Mouse (Mus musculus): ENCODE results near the gene Psmb10. TPM values are rescaled to one million over a fixed set of nuclear protein-coding genes. Genes with fewer than 3 reads are reported as not detected.

The Psmb10 gene
- polyA plus RNA-seq, 2 experiments from 2014 or later, result 339 to 391 TPM

- peak; percentile 48 for ATAC-seq
Measured at GRCm38 (mm10) chr8:105936866-105937475, 1.3 kb downstream of the Psmb10 start.

- no peak for ATAC-seq
Measured at GRCm38 (mm10) chr8:105935863-105936603, 2.2 kb downstream of the Psmb10 start.

GRCm38 (mm10) chr8:105935105-105935504 lies 3.1 kb downstream of the Psmb10 start:
- ATAC-seq, result no peak

GRCm38 (mm10) chr8:105933762-105934161 lies 4.5 kb downstream of the Psmb10 start, which contains the start of gene Ctrl:
Ctrl (minus strand) TSS chr8:105933862.
- ATAC-seq, result no peak

- ATAC-seq, result no peak
Measured at GRCm38 (mm10) chr8:105932525-105932924, 5.7 kb downstream of the Psmb10 start.

DNA sequence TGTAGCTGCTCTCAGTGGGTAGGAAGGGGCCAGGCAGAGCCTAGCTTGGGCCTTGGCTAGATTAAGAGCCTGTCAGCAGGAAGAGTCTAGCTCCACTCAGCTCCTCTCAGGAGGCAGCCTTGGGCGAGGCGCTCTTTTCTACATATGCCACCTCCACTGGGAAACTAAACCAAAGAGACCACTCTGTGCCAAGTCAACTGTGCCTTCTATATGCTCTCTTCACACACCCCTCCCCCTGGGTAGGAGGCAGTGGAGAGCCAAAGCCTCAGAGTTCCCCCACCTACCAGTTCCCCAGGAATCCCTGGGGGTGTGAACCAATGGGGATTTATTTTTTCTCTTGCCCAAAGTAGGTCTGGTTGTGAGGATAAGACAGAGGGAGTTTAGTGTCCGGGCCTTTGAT lies 7.0 kb downstream of the Psmb10 start:
- no peak for ATAC-seq

GRCm38 (mm10) chr8:105930602-105931001 lies 7.6 kb downstream of the Psmb10 start:
- ATAC-seq, result peak; percentile 91

DNA sequence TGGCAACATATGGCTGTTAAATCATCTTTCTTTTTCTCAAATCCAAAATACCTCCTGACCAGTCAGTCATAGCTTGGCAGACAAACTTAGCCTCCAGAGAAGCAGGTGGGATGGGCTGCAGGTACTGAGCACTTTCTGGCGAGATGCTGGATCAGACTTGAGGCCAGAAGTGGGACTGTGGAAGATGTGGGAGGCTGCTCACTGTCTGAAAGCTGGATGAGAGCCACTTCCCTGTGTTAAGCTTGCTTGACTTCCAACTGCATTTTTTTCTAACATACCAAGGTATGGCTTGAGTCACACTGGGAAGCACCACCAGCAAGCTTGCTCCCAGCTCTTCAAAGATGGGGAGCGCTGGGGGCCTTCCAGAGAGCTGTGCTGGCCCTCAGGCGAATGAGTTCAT lies 13.1 kb downstream of the Psmb10 start:
- no peak for ATAC-seq

DNA sequence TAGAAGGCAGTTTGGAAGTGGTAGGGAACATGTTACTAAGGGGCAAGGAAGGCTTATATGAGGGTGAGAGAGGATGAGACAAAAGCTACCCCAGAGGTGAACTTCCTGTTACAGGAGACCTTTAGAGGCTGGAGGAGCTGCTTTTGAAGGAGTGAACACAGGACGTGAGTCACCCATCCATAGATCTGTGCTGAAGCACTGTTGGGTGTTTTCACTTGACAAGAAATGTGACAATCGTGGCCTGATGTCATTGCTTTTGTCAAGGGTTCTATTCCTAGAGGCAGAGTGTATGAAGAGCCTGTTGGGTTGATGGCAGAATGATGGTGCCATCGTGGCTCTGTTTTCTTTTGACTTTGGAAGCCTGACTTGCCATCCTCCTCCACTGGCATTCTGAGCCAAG lies 18.9 kb downstream of the Psmb10 start:
- peak; percentile 96 for ATAC-seq

DNA sequence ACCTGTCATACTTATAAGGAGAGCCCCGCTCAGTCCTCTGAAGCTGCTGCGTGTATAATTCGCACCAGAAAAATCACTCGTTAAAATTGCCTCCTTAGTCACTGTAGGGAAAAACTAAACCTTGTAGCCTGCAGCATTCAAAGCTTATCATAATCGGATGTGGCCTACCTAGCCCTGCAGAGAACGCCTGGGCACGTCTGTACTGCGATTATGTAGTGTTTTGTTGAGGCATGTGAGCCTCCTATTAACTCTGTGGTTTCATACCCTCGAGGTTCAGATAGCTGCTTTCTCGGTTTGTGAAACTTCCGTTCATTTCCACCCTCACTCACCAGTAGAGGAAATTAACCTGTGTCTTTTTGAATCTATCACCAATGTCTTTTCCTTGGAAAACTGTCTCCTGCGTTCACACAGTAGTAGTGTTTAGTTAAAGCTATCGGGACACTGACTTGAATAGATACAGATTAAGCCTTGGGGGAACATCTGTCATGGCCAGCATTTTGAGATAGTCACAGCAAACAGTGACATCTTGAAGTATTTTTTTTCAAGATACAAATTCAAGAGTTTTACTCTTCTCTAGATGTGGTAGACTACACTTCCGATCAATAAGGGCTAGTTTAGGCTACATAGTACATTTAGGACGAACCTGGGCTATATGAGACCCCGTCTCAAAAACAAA lies 37.2 kb downstream of the Psmb10 start:
- ATAC-seq, result peak; percentile 74

GRCm38 (mm10) chr8:105900180-105900940 lies 37.9 kb downstream of the Psmb10 start, which contains the start of gene Pskh1:
Pskh1 (plus strand) TSS chr8:105900441.
- peak; percentile 91 for ATAC-seq

DNA sequence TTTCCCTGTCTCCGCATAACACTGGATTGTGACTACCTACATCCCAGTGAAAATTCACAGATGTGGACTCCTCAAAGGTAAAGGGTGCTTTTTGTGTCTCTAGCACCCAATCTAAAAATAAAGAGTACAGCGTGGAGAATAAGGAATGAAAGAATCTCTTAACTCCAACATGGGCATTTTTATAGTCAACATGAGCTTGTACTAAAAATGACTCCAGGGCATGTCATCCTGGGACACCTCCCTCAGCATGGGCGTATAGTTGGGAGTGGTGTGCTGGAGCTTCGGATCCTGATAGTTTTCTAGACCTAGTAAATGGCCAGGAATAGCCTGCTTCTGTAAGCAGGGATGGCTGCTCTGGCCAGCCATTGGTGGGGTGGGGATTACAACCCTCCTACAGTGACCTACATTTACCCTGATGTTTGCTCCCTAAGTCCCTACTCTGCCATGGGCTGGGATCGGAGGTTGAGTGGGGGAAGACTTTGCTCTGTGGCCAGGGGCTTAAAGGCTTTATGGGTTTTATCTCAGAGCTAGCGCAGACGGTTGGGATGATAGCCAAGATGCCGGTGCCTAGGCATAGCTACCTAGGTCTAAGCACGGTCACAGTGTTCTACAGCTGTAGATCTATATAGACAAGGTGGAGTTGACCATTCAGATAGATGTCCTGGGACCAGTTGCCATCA lies 40.3 kb downstream of the Psmb10 start:
- ATAC-seq, result no peak

- ATAC-seq, result no peak
Measured at GRCm38 (mm10) chr8:105893339-105893738, 44.9 kb downstream of the Psmb10 start, which contains the start of gene Nrn1l. Nrn1l (plus strand) TSS chr8:105893567.

DNA sequence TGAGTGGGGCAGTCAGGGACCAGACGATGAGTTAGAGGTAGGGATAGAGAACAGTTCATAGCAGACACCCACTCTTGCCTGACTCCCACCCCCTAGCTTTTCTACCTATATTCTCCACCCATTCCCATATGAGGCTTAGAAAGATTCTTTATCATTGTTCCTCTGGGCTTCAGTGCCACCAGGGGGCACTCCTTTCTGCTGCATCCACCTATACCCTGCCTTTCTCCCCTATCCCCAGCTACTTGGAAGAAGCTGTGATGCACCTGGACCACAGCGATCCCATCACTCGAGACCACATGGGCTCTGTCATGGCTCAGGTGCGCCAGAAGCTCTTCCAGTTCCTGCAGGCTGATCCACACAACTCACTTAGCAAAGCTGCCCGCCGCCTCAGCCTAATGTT lies 45.8 kb downstream of the Psmb10 start:
- ATAC-seq, result peak; percentile 49

GRCm38 (mm10) chr8:105890870-105891269 lies 47.4 kb downstream of the Psmb10 start:
- no peak for ATAC-seq

GRCm38 (mm10) chr8:105889756-105890465 lies 48.3 kb downstream of the Psmb10 start:
- no peak for ATAC-seq

Other genes with a start within 250 kb of the Psmb10 start
- gene Acd, start 237.3 kb downstream of the Psmb10 start, polyA plus RNA-seq (2017; shearing (Covaris generic)), result 100 to 1,000 TPM in 1 of 2 experiments, 10 to 100 TPM in 1; 70.0 to 102 TPM
- 10 to 100 TPM; 10.1 to 13.9 TPM for gene Pard6a, start 237.3 kb downstream of the Psmb10 start, polyA plus RNA-seq (2017; shearing (Covaris generic))
- not detected for gene 4933405L10Rik, start 230.8 kb downstream of the Psmb10 start, polyA plus RNA-seq (2017; shearing (Covaris generic))
- 1 to 10 TPM; 2.7 to 2.8 TPM for gene Enkd1, start 230.2 kb downstream of the Psmb10 start, polyA plus RNA-seq (2017; shearing (Covaris generic))
- gene Gfod2, start 179.8 kb downstream of the Psmb10 start, polyA plus RNA-seq (2017; shearing (Covaris generic)), result 1 to 10 TPM; 2.6 to 3.7 TPM
- gene Ranbp10, start 111.1 kb downstream of the Psmb10 start, polyA plus RNA-seq (2017; shearing (Covaris generic)), result 1 to 10 TPM; 7.6 to 10.0 TPM
- gene Tsnaxip1, start 110.7 kb downstream of the Psmb10 start, polyA plus RNA-seq (2017; shearing (Covaris generic)), result under 1 TPM in 1 of 2 experiments, not detected in 1; 0.19 TPM
- gene Cenpt, start 85.2 kb downstream of the Psmb10 start, polyA plus RNA-seq (2017; shearing (Covaris generic)), result 10 to 100 TPM; 14.1 to 23.3 TPM
- 1 to 10 TPM; 4.5 to 6.0 TPM for gene Thap11, start 83.3 kb downstream of the Psmb10 start, polyA plus RNA-seq (2017; shearing (Covaris generic))
- gene Nutf2, start 77.9 kb downstream of the Psmb10 start, polyA plus RNA-seq (2017; shearing (Covaris generic)), result 10 to 100 TPM in 1 of 2 experiments, 1 to 10 TPM in 1; 9.9 to 48.7 TPM
- gene Edc4, start 57.6 kb downstream of the Psmb10 start, polyA plus RNA-seq (2017; shearing (Covaris generic)), result 10 to 100 TPM; 30.2 to 66.0 TPM
- gene Nrn1l, start 44.9 kb downstream of the Psmb10 start, polyA plus RNA-seq (2017; shearing (Covaris generic)), result 1 to 10 TPM in 1 of 2 experiments, not detected in 1; 1.5 TPM
- 10 to 100 TPM; 10.6 to 18.1 TPM for gene Pskh1, start 38.0 kb downstream of the Psmb10 start, polyA plus RNA-seq (2017; shearing (Covaris generic))
- 1 to 10 TPM; 1.6 to 3.6 TPM for gene Ctrl, start 4.6 kb downstream of the Psmb10 start, polyA plus RNA-seq (2017; shearing (Covaris generic))
- gene Lcat, start 4.9 kb upstream of the Psmb10 start, polyA plus RNA-seq (2017; shearing (Covaris generic)), result under 1 TPM in 1 of 2 experiments, not detected in 1; 0.40 TPM
- gene Slc12a4, start 27.7 kb upstream of the Psmb10 start, polyA plus RNA-seq (2017; shearing (Covaris generic)), result 1 to 10 TPM; 4.5 to 7.2 TPM
- not detected for gene Dpep3, start 41.0 kb upstream of the Psmb10 start, polyA plus RNA-seq (2017; shearing (Covaris generic))
- 10 to 100 TPM; 24.3 to 30.5 TPM for gene Dus2, start 52.9 kb upstream of the Psmb10 start, polyA plus RNA-seq (2017; shearing (Covaris generic))
- not detected for gene Dpep2nb, start 67.5 kb upstream of the Psmb10 start, polyA plus RNA-seq (2017; shearing (Covaris generic))
- gene Ddx28, start 73.4 kb upstream of the Psmb10 start, polyA plus RNA-seq (2017; shearing (Covaris generic)), result 10 to 100 TPM in 1 of 2 experiments, 1 to 10 TPM in 1; 8.4 to 13.2 TPM
- gene Nfatc3, start 120.4 kb upstream of the Psmb10 start, polyA plus RNA-seq (2017; shearing (Covaris generic)), result 10 to 100 TPM; 28.1 to 32.3 TPM
- not detected for gene Esrp2, start 198.5 kb upstream of the Psmb10 start, polyA plus RNA-seq (2017; shearing (Covaris generic))
- gene Pla2g15, start 212.0 kb upstream of the Psmb10 start, polyA plus RNA-seq (2017; shearing (Covaris generic)), result 1 to 10 TPM; 4.8 to 7.7 TPM
- 10 to 100 TPM; 28.6 to 43.7 TPM for gene Slc7a6, start 230.4 kb upstream of the Psmb10 start, polyA plus RNA-seq (2017; shearing (Covaris generic))